Mouse (Mus musculus): ENCODE measurements around the gene Adrm1.
"Not testable (repeated sequence)": the region's sequence is repeated elsewhere in the genome, so short reads cannot be mapped to it uniquely, and the experiment has no call there.

The Adrm1 gene

GRCm38 (mm10) chr2:180170806-180171521, at the start of gene Adrm1:
TSS of gene Adrm1 (plus strand) at chr2:180171485.
- peak; percentile 97 for DNase-seq

GRCm38 (mm10) chr2:180124192-180124591, 47.1 kb upstream of the Adrm1 start:
- no peak for DNase-seq

- DNase-seq = peak; percentile 8
Measured at GRCm38 (mm10) chr2:180126195-180126594, 45.1 kb upstream of the Adrm1 start.

GRCm38 (mm10) chr2:180127675-180128074, 43.6 kb upstream of the Adrm1 start:
- no peak for DNase-seq

GRCm38 (mm10) chr2:180133231-180133630, 38.1 kb upstream of the Adrm1 start:
- DNase-seq = no peak

DNA sequence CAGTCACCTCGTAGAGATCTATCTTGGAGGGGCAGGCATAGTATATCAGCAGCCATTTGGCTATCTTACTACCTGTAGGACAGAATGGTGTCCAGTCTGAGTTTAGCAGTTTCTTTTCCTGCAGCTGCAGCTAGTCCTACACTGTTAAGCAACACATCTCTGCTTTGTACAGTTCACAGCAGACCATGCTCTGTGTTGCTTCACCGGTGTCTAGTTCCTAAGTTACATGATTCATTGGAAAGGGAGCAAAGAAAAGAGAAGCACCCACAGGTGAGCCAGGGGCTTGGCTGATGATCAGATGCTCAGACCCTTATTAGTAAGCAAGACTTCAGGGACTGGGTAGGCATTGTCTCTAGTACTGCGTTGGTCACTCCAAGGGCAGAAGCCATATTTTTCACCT, 37.4 kb upstream of the Adrm1 start:
- no peak for DNase-seq

DNA sequence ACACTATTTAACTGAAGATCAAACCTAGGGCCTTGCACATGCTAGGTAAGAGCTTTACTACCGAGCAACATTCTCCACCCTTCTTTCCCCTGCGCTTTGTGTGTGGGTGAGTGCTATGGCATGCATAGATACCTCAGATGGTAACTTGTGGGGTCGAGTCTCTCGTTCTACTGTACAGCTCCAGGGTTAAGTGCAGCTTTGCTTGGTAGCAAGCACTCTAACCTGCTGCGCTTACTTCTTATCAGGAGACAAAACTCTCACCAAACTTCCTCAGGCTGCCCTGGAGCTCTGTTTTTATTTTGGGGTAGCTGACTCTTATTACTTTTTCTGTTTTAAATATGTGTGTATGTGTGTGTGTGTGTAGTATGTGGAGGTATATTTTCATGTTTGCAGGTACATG, 35.9 kb upstream of the Adrm1 start:
- DNase-seq = no peak

GRCm38 (mm10) chr2:180146091-180146490, 25.2 kb upstream of the Adrm1 start:
- no peak for DNase-seq

GRCm38 (mm10) chr2:180147379-180147778, 23.9 kb upstream of the Adrm1 start:
- DNase-seq = no peak

DNA sequence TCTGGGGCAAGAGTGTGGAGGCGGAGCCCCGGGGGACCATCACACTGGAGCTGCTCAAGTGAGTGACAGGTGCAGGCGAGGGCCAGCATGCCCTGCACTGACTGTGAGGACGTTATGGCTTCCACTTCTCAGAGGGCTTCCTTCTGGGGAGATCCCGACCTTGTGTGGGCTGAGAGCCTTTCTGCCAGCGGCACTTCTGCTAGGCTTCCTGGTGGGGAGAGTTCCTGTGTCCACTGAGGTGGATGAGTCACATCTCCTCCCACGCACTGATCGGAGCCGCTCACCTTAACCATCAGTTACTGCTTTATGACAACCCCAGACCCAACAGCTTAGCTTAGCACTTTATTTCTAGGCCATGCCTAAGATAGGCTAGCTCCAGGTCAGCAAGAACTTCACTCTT, 22.7 kb upstream of the Adrm1 start:
- DNase-seq = no peak

DNA sequence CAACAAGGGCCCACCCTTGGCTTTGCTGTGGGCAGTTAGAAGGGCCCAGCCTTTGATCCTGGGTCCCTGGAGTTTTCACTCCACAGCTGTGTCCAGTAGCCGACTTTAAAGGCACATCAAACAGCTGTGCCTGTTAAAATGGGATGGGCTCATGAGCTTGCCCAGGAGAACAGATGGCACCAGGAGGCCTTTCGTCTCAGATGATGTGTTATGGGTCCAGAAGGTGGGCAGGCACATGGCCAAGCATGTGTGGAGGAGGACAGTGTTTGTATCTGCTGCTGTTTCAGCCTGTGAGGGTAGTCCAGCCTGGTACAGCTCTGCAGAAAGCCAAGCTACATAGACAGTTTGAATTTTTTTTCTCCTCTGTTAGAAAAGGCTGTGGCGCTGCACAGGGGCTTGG, 16.5 kb upstream of the Adrm1 start:
- no peak for DNase-seq

DNA sequence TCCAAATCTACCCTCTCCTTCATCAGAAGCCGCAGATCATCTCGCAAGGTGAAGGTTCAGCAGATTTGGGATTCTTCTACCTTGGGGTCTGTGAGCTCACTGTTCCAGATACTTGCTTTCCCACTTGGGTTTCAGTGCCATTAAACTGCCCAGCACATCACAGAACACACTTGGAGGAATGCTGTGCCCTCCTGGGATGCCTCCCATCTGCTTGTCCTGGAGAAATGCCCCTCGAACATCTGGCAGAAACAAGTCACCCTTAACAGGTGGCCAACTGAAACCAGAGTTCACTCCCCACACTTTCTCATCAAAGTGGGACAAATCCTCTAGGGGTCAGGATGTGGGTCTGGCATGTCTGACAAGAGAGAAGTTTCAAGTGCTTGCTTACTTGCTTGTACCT, 12.7 kb upstream of the Adrm1 start:
- DNase-seq = no peak

GRCm38 (mm10) chr2:180165855-180166254, 5.4 kb upstream of the Adrm1 start:
- DNase-seq = no peak

DNA sequence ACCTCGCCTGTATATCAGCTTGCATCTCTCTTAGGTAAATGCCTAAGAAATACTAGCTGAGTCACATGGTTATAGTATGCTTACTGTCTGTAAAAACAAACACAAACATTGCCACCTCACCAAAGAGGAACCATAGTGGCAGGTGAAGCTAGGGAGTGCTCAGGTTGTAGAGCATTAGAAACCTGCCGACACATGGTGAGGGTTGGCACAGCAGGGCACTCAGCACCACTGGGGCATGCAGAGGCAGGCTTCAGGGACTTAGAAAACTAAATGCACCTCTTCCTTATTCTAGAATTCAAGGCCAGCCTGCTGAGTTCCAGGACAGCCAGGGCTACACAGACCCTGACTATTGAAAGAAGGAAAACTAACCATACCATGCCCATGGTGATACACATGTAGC, 4.4 kb upstream of the Adrm1 start:
- no peak for DNase-seq

DNA sequence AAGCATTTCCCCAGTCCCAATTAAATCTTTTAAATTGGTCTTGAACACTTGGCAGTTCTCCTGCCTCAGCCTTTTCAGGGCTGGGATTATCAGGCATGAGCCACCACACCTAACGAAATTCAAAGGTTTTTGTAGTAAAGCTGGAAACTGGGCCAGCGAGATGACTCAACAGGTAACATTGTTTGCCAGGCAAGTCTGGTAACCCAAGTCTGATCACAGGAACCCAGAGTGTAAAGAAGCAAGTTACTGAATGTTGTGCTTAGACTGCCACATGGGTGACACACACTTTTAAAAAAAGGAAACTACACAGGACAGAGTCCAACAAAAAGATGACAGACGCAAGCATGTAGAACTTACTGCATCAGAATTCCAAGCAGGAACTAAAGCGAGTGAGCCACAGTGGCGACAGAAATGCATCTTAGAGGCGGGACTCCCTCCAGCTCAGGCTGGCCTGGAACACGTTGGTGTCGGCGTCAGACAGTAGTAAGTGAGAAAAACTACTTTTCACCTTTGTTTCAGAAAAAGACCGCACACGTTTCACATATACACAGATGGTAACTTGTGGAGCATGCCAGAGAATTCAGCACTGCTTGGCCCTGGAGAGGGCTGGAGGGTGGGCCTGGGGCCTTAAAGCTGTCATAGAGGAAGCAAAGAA, 1.0 kb upstream of the Adrm1 start:
- no peak for DNase-seq

GRCm38 (mm10) chr2:180171522-180172070, 311 bp downstream of the Adrm1 start:
- DNase-seq = peak; percentile 73

DNA sequence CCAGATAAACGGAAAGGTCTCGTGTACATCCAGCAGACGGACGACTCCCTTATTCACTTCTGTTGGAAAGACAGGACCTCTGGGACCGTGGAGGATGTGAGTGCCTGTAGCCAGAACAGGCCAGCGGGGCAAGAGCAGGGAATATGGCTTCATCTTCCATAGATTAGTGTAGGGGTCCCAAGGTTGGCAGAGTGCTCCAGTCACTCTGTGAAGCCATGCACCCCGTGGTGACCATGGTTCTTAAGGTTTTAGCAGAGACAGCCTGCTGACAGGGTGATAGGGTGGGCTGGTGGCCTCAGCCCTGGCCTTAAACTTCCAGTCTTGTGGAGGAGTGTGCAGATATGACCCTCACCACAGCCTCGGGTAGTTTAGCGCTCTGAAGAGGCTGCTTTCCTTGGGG, 867 bp downstream of the Adrm1 start:
- no peak for DNase-seq

- no peak for DNase-seq
Measured at GRCm38 (mm10) chr2:180173163-180173562, 1.9 kb downstream of the Adrm1 start.

GRCm38 (mm10) chr2:180173711-180174110, 2.4 kb downstream of the Adrm1 start:
- DNase-seq = not testable (repeated sequence)

DNA sequence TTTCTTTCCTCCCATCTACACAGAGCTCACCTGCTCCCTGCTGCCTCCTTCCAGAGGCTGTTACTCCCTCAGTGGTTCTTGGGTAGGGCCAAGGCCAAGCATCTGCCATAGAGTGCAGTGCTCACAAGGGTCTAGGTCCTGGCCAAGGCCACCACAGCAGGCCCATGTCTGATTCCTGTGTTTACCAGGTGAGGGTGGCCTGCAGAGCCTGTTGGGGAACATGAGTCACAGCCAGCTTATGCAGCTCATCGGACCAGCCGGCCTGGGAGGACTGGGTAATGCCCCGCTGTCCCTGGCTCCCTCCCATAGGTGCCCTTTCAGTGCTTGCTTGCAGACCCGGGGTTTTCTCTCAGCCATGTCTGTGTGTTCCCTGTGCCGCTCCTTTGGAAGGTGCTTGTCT, 2.8 kb downstream of the Adrm1 start:
- DNase-seq = no peak

DNA sequence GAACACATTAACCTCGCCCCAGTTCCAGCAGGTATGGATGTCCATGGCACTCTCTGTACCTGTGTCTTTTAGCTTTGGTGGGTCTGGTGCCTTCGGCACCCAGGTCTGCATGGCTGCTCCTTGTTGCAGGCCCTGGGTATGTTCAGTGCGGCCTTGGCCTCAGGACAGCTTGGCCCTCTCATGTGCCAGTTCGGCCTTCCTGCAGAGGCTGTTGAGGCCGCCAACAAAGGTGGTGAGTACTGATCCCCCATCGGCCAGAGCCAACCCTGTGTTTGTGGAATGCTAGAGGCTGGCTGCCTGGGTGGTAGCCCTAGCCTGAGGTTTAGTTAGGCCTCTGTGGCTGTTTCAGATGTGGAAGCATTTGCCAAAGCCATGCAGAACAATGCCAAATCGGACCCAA, 4.4 kb downstream of the Adrm1 start:
- DNase-seq = no peak

DNA sequence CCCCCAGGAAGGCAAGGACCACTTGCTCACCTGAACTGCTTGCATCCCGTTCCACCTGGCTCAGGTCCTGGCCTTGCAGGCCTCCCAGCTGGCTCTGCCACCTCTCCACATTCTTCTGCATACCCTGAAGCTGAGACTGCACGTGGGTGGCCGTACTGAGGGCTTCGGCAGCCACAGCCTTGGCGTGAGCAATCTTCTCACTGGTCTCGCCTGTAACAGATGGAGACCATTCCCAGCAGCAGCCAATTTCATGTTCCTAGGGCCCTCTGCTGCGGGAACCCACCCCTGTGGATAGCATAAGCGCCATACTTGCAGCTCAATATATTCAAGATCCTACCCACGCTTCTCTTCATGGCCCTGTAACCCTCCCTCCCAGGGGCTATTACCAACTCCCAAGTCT, 10.3 kb downstream of the Adrm1 start:
- DNase-seq = no peak

DNA sequence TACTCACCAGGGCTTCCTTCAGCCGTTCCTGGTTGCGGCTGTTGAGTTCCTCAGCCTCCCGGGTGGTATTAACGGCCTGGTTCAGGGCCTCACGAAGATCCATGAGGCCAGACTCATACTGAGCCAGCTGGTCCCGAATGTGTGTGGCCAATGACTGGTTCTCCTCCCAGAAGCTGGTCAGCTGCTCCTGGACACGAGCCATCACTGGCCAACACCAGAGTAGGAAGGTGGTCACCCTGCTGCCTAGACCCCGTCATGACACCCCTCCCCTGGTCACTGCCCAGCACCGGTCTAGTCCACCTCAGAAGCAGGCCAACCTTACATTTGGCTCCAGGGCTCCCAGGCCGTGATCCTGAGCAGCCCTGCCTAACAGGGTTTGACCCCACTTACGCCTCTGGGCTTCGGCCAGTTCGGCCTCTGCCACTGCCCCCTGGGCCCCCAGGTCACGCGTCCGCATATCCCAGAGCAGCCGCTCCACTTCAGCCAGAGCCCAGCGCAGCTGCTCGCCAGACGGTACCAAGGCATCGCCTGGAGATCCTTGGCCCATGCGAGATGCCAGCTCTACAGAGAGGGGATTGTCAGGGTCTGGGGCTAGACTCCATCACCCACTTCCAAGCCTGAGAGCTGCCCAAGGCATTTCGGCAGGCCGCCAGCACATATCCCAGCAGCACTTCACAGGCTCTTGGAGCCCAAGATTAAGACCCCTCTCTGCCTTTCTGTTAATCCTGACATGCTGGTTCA, 12.9 kb downstream of the Adrm1 start:
- DNase-seq = no peak

- no peak for DNase-seq
Measured at GRCm38 (mm10) chr2:180184752-180185109, 13.4 kb downstream of the Adrm1 start.

All from embryo, embryonic 11 days (tissue).